Comparison of ENCODE assay signal across 9 mouse cellular contexts in the genomic region with DNA sequence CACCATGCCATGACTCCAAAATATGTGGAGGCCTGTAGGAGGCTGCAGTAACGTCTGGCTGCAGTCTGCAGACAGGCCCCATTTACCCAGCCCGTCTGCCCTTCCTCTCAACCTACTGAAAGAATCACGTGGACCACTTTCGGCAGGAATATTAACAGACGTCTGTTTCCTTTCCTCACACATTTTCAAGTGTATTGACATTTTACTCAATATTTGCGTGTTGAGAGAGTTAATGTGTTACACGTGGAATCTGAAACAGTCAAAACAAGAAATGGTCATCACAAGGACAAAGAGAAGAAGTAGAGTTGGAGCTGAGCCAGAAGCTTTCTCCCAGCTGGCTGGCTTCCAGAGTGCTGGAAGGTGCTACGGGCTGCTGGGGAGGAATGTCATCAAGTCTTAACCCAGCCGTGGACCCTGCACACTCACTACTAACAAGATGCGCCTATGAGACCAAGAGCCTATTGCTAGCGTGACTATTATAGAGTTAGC. TPM values are rescaled to one million over a fixed set of nuclear protein-coding genes. Genes with fewer than 3 reads are reported as not detected.
DNase-seq lines count a peak whose midpoint lies in the region; ATAC-seq and TF ChIP-seq lines count a peak whose summit lies in the region.
"Had no signal": no experiment of that assay in that cellular context is flagged by ENCODE, and none has a peak within 500 bp of the region (broad histone marks: within the 10 kb centered on the region; RNA-seq: fewer than 3 reads in every experiment).

No protein-coding gene starts in this region.

- ATAC-seq in heart, embryonic 14.5 days (ENCODE audit: insufficient number of reproducible peaks, insufficient read depth, low FRiP score, low read depth) = peak; percentile 41; the same call in 1 of the 2 replicates
- no peak for ATAC-seq in hindbrain, embryonic 16.5 days
- peak; percentile 87 for ATAC-seq in lung, postnatal 0 days
- no peak for ATAC-seq in activated CD4-positive, CD25-positive, alpha-beta regulatory T cell, adult 4 months

- no peak for TF ChIP-seq CTCF in lung, postnatal 0 days (IDR thresholded peaks at IDR 0.05)

- H3K4me2 ChIP-seq in heart, embryonic 14.5 days (ENCODE audit: low read length) = peak overlapping the region; percentile 29
- no peak overlapping the region for H3K4me2 ChIP-seq in hindbrain, embryonic 16.5 days (ENCODE audit: low read length)
- H3K4me2 ChIP-seq in lung, postnatal 0 days (replicated peaks; ENCODE audit: low read depth, low read length) = peak overlapping the region; percentile 11; the same call in 1 of the 2 replicates

- H3K27me3 ChIP-seq in heart, embryonic 14.5 days (ENCODE audit: control insufficient read depth, insufficient read depth, low read length) = no peaks in the 10 kb centered on the region
- H3K27me3 ChIP-seq in hindbrain, embryonic 16.5 days (replicated peaks; ENCODE audit: control insufficient read depth, insufficient read depth, low read length) = no peaks in the 10 kb centered on the region
- no peaks in the 10 kb centered on the region for H3K27me3 ChIP-seq in lung, postnatal 0 days (replicated peaks; ENCODE audit: insufficient read depth, low read length)

- intact Hi-C loops in heart, postnatal 36 days (cut with DNase I) = no loop called here

- DNase-seq in heart, postnatal 36 days = no peak
- peak; percentile 51 to 64 for DNase-seq in adrenal gland, postnatal 36 days
- DNase-seq in lung, postnatal 0 days (ENCODE audit: low spot score) = peak; percentile 87
- DNase-seq in natural killer cell, adult 2 months (ENCODE audit: low spot score in 2 of 2) = no peak
- no peak for DNase-seq in T-cell, adult 2 months (ENCODE audit: low spot score)

- no peak overlapping the region for H3K4me3 ChIP-seq in heart, embryonic 14.5 days (ENCODE audit: control insufficient read depth in 1 of 2, insufficient read depth in 1 of 2, low read depth in 1 of 2, low read length in 2 of 2)
- H3K4me3 ChIP-seq in hindbrain, embryonic 16.5 days (ENCODE audit: low read length) = no peak overlapping the region
- H3K4me3 ChIP-seq in lung, postnatal 0 days (ENCODE audit: low read depth, low read length) = no peak overlapping the region
- H3K4me3 ChIP-seq: myocyte had no signal

- H3K9me3 ChIP-seq in heart, embryonic 14.5 days (ENCODE audit: control insufficient read depth, low read length) = no peaks in the 10 kb centered on the region
- no peaks in the 10 kb centered on the region for H3K9me3 ChIP-seq in hindbrain, embryonic 16.5 days (ENCODE audit: control insufficient read depth, low read length)
- H3K9me3 ChIP-seq in lung, postnatal 0 days (ENCODE audit: low read length) = no peaks in the 10 kb centered on the region

- H3K27ac ChIP-seq in heart, embryonic 14.5 days (replicated peaks in 1 of 2; ENCODE audit: control insufficient read depth in 1 of 2, insufficient read depth in 1 of 2, low read depth in 2 of 2, low read length in 2 of 2) = peak overlapping the region; percentile 87 to 88
- peak overlapping the region; percentile 12; the same call in 1 of the 2 replicates for H3K27ac ChIP-seq in hindbrain, embryonic 16.5 days (ENCODE audit: low read depth, low read length)
- 0 out of 2 replicates have a peak overlapping the region, but pooled peaks have one; percentile 11 for H3K27ac ChIP-seq in lung, postnatal 0 days (ENCODE audit: low read length)

- peak; percentile 78 for TF ChIP-seq EP300 in lung, postnatal 0 days (IDR thresholded peaks at IDR 0.05)

- no peak overlapping the region for H3K9ac ChIP-seq in heart, embryonic 14.5 days (ENCODE audit: low read length)
- no peak overlapping the region for H3K9ac ChIP-seq in hindbrain, embryonic 16.5 days (ENCODE audit: low read depth, low read length)
- H3K9ac ChIP-seq in lung, postnatal 0 days (replicated peaks; ENCODE audit: low read depth) = no peak overlapping the region

- H3K4me1 ChIP-seq in heart, embryonic 14.5 days (ENCODE audit: control insufficient read depth in 2 of 2, insufficient read depth in 2 of 2, low read length in 2 of 2) = peaks cover 26% of the 10 kb centered on the region in 2 experiments
- peaks cover 20% of the 10 kb centered on the region for H3K4me1 ChIP-seq in hindbrain, embryonic 16.5 days (ENCODE audit: control insufficient read depth, insufficient read depth, low read depth, low read length)
- H3K4me1 ChIP-seq in lung, postnatal 0 days (ENCODE audit: insufficient read depth, low read depth, low read length) = peaks cover 5% of the 10 kb centered on the region

- no peaks in the 10 kb centered on the region for H3K36me3 ChIP-seq in heart, embryonic 14.5 days (ENCODE audit: control insufficient read depth, insufficient read depth, low read length)
- no peaks in the 10 kb centered on the region for H3K36me3 ChIP-seq in hindbrain, embryonic 16.5 days (ENCODE audit: control insufficient read depth, insufficient read depth, low read length)
- H3K36me3 ChIP-seq in lung, postnatal 0 days (ENCODE audit: insufficient read depth, low read length) = no peaks in the 10 kb centered on the region

- 7% methylated on average over 11 of the region's 11 CpGs for WGBS in heart, embryonic 14.5 days
- 37% methylated on average over 11 of the region's 11 CpGs for WGBS in hindbrain, embryonic 16.5 days
- 14% methylated on average over 11 of the region's 11 CpGs for WGBS in lung, postnatal 0 days

RNA-seq across cellular contexts. Expression of gene Wdr19, which starts 22.4 kb away (rescaled TPM):
- polyA plus RNA-seq in heart, embryonic 14.5 days (2014; fragmentation: Nextera tagmentation; extraction: Ambion mirVana) = 8.2 and 9.9 TPM in 2 replicates
- 1 to 10 TPM; 1.6 to 1.7 TPM for total RNA-seq in heart, postnatal 36 days (2021)
- total RNA-seq in adrenal gland, postnatal 36 days (2021) = 1 to 10 TPM; 8.5 to 10.0 TPM
- 11.2 and 12.3 TPM in 2 replicates for polyA plus RNA-seq in hindbrain, embryonic 16.5 days (2015; fragmentation: Nextera tagmentation; extraction: Ambion mirVana)
- 8.6 and 9.3 TPM in 2 replicates for polyA plus RNA-seq in lung, postnatal 0 days (2015; fragmentation: Nextera tagmentation; extraction: Ambion mirVana)
- polyA plus RNA-seq in activated CD4-positive, CD25-positive, alpha-beta regulatory T cell, adult 4 months (2017; shearing (Covaris generic)) = 1 to 10 TPM; 2.5 to 3.2 TPM

Comparison
In these comparisons a context has a peak if more than half of its experiments do, and no peak if none do; other contexts are left out.
1. ATAC-seq: peak in heart, embryonic 14.5 days (single experiment) and lung, postnatal 0 days (single experiment); none in hindbrain, embryonic 16.5 days (single experiment) and activated CD4-positive, CD25-positive, alpha-beta regulatory T cell, adult 4 months (single experiment).
2. H3K27ac ChIP-seq: peak in every context shown above with its lines; median percentile 88 in heart, embryonic 14.5 days; 12 in hindbrain, embryonic 16.5 days; 11 in lung, postnatal 0 days.
3. DNase-seq: peak in adrenal gland, postnatal 36 days (2 of 2) and lung, postnatal 0 days (single experiment); none in heart, postnatal 36 days (0 of 2), natural killer cell, adult 2 months (0 of 2) and T-cell, adult 2 months (single experiment).